Comparison of ENCODE assay signal across 11 mouse cellular contexts in the genomic region with DNA sequence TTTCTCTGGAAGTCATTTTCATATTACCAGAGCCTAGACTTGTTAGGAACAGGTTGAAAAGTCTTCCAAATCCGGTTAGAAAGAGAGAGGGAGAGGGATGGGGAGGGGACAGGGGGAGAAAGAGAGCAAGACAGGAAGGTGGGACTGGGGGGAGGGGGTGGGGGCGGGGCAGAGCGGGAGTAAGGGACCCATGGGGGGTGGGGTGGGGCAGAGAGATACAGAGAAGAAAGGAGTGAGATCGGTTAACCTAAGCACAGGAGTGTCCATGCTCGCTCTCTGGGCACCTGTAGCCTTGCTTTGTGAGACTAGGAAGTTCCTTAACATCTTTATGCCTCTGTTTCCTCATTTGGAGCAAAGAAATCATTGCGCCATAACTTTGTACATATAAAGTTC. TPM values are rescaled to one million over a fixed set of nuclear protein-coding genes. Genes with fewer than 3 reads are reported as not detected.
DNase-seq lines count a peak whose midpoint lies in the region; ATAC-seq and TF ChIP-seq lines count a peak whose summit lies in the region.
"Had no signal": no experiment of that assay in that cellular context is flagged by ENCODE, and none has a peak within 500 bp of the region (broad histone marks: within the 10 kb centered on the region; RNA-seq: fewer than 3 reads in every experiment).

No protein-coding gene starts in this region.

- no peak for TF ChIP-seq CTCF in liver, postnatal 0 days (IDR thresholded peaks at IDR 0.05; ENCODE audit: low read depth)

- DNase-seq in hindbrain, embryonic 10.5 days (ENCODE audit: low spot score): no peak
- no peak for DNase-seq in hindbrain, embryonic 11.5 days (ENCODE audit: low spot score)
- peak; percentile 1 for DNase-seq in heart, postnatal 4 days
- no peak for DNase-seq in liver, postnatal 0 days
- DNase-seq in left cerebral cortex, postnatal 14 days (ENCODE audit: low spot score in 2 of 2): no peak
- DNase-seq in thymus, postnatal 25 days: no peak
- no peak for DNase-seq in ovary, postnatal 10 days (ENCODE audit: low spot score)
- DNase-seq: cerebellum, adult 9-11 months; kidney, adult 18-20 months had no signal

- peaks cover 13% of the 10 kb centered on the region for H3K4me1 ChIP-seq in hindbrain, embryonic 10.5 days (replicated peaks)
- H3K4me1 ChIP-seq in hindbrain, embryonic 11.5 days (replicated peaks; ENCODE audit: control insufficient read depth, insufficient read depth, low read length): no peaks in the 10 kb centered on the region
- peaks cover 10% of the 10 kb centered on the region for H3K4me1 ChIP-seq in embryonic facial prominence, embryonic 12.5 days
- H3K4me1 ChIP-seq in liver, postnatal 0 days (ENCODE audit: insufficient read depth): no peaks in the 10 kb centered on the region

- no peak overlapping the region for H3K9ac ChIP-seq in hindbrain, embryonic 11.5 days (ENCODE audit: low read depth, low read length)
- H3K9ac ChIP-seq in embryonic facial prominence, embryonic 12.5 days: no peak overlapping the region
- H3K9ac ChIP-seq in liver, postnatal 0 days (replicated peaks): no peak overlapping the region

- no peak for ATAC-seq in hindbrain, embryonic 11.5 days (ENCODE audit: low FRiP score)
- ATAC-seq in embryonic facial prominence, embryonic 12.5 days (ENCODE audit: insufficient number of reproducible peaks, insufficient read depth, low FRiP score, low TSS enrichment): no peak
- ATAC-seq in liver, postnatal 0 days: no peak

- H3K4me3 ChIP-seq in hindbrain, embryonic 10.5 days: peak overlapping the region; percentile 33; the same call in 1 of the 2 replicates
- no peak overlapping the region for H3K4me3 ChIP-seq in hindbrain, embryonic 11.5 days (ENCODE audit: low read depth, low read length)
- H3K4me3 ChIP-seq in embryonic facial prominence, embryonic 12.5 days: peak overlapping the region; percentile 22; the same call in 1 of the 2 replicates
- no peak overlapping the region for H3K4me3 ChIP-seq in liver, postnatal 0 days (ENCODE audit: low read depth, low read length)

- no peaks in the 10 kb centered on the region for H3K36me3 ChIP-seq in hindbrain, embryonic 10.5 days
- H3K36me3 ChIP-seq in hindbrain, embryonic 11.5 days (ENCODE audit: control insufficient read depth, insufficient read depth, low read length): no peaks in the 10 kb centered on the region
- no peaks in the 10 kb centered on the region for H3K36me3 ChIP-seq in embryonic facial prominence, embryonic 12.5 days
- H3K36me3 ChIP-seq in liver, postnatal 0 days (replicated peaks; ENCODE audit: insufficient read depth, low read length): no peaks in the 10 kb centered on the region

- H3K4me2 ChIP-seq in hindbrain, embryonic 11.5 days (replicated peaks; ENCODE audit: low read depth, low read length): no peak overlapping the region
- peak overlapping the region; percentile 54 for H3K4me2 ChIP-seq in embryonic facial prominence, embryonic 12.5 days (replicated peaks)
- 0 out of 2 replicates have a peak overlapping the region, but pooled peaks have one; percentile 48 for H3K4me2 ChIP-seq in liver, postnatal 0 days (ENCODE audit: low read depth, low read length)

- TF ChIP-seq EP300 in liver, postnatal 0 days (IDR thresholded peaks at IDR 0.05; ENCODE audit: low read depth): no peak

- intact Hi-C loops in left cerebral cortex, postnatal 14 days (cut with DNase I): no loop called here

- peaks cover 5% of the 10 kb centered on the region; the same call in 1 of the 2 replicates for H3K9me3 ChIP-seq in hindbrain, embryonic 10.5 days
- H3K9me3 ChIP-seq in hindbrain, embryonic 11.5 days (ENCODE audit: control insufficient read depth, low read length): no peaks in the 10 kb centered on the region
- H3K9me3 ChIP-seq in embryonic facial prominence, embryonic 12.5 days: no peaks in the 10 kb centered on the region; the same call in 1 of the 2 replicates
- H3K9me3 ChIP-seq in liver, postnatal 0 days (ENCODE audit: low read length): no peaks in the 10 kb centered on the region

- H3K27me3 ChIP-seq in hindbrain, embryonic 10.5 days (ENCODE audit: insufficient read depth, poor library complexity, severe bottlenecking): peaks cover 21% of the 10 kb centered on the region
- H3K27me3 ChIP-seq in hindbrain, embryonic 11.5 days (ENCODE audit: control insufficient read depth, insufficient read depth, low read length): no peaks in the 10 kb centered on the region
- 0 out of 2 replicates have a peak, but pooled peaks cover 3% of the 10 kb centered on the region for H3K27me3 ChIP-seq in embryonic facial prominence, embryonic 12.5 days
- no peaks in the 10 kb centered on the region for H3K27me3 ChIP-seq in liver, postnatal 0 days (ENCODE audit: insufficient read depth, low read length)
- H3K27me3 ChIP-seq: CH12.LX had no signal

- WGBS in hindbrain, embryonic 10.5 days: 30% methylated on average over 6 of the region's 6 CpGs
- WGBS in hindbrain, embryonic 11.5 days: 30% methylated on average over 6 of the region's 6 CpGs
- WGBS in embryonic facial prominence, embryonic 12.5 days: 23% methylated on average over 5 of the region's 6 CpGs
- WGBS in liver, postnatal 0 days (ENCODE audit: insufficient replicate concordance): 25% methylated on average over 6 of the region's 6 CpGs

- H3K27ac ChIP-seq in hindbrain, embryonic 10.5 days: peak overlapping the region; percentile 23; the same call in 1 of the 2 replicates
- no peak overlapping the region for H3K27ac ChIP-seq in hindbrain, embryonic 11.5 days (ENCODE audit: low read depth, low read length)
- no peak overlapping the region for H3K27ac ChIP-seq in embryonic facial prominence, embryonic 12.5 days
- H3K27ac ChIP-seq in liver, postnatal 0 days (ENCODE audit: low read depth): no peak overlapping the region

RNA-seq across cellular contexts. Expression of gene Foxo1, which starts 56.8 kb away (rescaled TPM):
- polyA plus RNA-seq in hindbrain, embryonic 10.5 days (2016; fragmentation: Nextera tagmentation; extraction: Ambion mirVana): 2.7 and 3.6 TPM in 2 replicates
- 3.8 and 4.0 TPM in 2 replicates for polyA plus RNA-seq in hindbrain, embryonic 11.5 days (2014; fragmentation: Nextera tagmentation; extraction: Ambion mirVana)
- polyA plus RNA-seq in embryonic facial prominence, embryonic 12.5 days (2016; fragmentation: Nextera tagmentation; extraction: Ambion mirVana): 7.5 and 7.7 TPM in 2 replicates
- total RNA-seq in heart, postnatal 4 days (2021): 10 to 100 TPM; 13.2 to 13.5 TPM
- 3.5 and 3.7 TPM in 2 replicates for polyA plus RNA-seq in liver, postnatal 0 days (2015; fragmentation: Nextera tagmentation; extraction: Ambion mirVana)
- 10 to 100 TPM; 12.1 to 13.5 TPM for total RNA-seq in left cerebral cortex, postnatal 14 days (2021)

Comparison
In these comparisons a context has a peak if more than half of its experiments do, and no peak if none do; other contexts are left out.
1. H3K4me3 ChIP-seq: peak in hindbrain, embryonic 10.5 days (single experiment) and embryonic facial prominence, embryonic 12.5 days (single experiment); none in hindbrain, embryonic 11.5 days (single experiment) and liver, postnatal 0 days (single experiment).